Mouse (Mus musculus) stomach, adult 2 months (tissue): ENCODE results near the gene Irx6. TPM values are rescaled to one million over a fixed set of nuclear protein-coding genes. Genes with fewer than 3 reads are reported as not detected.

Experiments
- polyA plus RNA-seq: library from polyadenylated mRNA; depleted of rRNA; stranded (reverse); fragments of >200 nt; gene quantifications from 2 replicates; pipeline ENCODE4 v1.2.3, GENCODE M21; 2012; rRNA removed

Irx6 gene
- polyA plus RNA-seq: 0.03 TPM in 1 of 2 replicates, not detected in the other

DNA sequence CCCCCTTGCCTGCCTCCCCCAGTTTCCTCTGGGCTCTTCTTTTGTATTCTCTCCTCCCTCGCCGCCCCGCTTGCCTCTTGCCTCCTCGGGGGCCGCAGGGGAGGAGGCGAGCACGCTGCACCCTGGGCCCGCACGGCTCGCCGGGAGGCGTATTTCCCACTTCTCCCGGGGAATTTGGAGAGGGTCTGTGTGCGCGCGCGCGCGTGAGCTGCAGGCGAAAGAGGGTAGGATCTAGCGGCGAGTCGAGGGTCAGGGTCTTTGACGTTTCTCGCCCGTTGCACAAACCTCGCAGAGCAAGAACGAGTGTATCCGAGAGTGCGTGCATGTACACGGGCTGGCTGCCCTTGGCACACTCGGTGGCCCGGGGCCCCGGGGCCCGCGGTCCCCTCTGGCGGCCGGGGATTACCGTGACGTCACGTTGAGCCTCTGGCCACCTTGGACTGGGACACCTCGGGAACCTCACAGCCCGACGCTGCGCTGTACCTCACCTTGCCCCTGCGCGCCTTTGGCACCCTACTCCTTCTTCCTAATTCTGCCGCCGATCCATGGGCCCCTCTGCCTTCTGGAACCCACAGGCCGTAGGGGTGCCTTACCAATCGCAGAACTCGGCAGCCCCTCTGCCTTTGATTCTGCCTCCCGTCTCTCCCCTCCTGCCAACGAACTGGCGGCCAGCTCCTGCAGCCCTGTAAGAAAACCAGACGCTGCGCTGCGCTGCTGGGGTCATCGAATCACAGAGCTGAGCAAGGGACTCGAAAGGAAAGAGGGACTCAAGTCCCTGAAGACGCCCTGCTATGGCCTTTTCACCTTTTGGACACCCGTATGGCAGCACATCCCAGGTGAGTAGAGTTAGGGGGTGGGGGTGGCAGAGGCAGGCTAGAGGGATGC is at the start of gene Irx6:
Gene Irx6, plus strand, starts transcription at position 45 of the 885 bp plus-strand sequence.

Other genes starting within 250 kb of the Irx6 start
- 33.6 and 49.7 TPM in 2 replicates for gene Mmp2, start 153.0 kb downstream of the Irx6 start, polyA plus RNA-seq
- 3.6 and 5.5 TPM in 2 replicates for gene Lpcat2, start 181.1 kb downstream of the Irx6 start, polyA plus RNA-seq
- 3.1 and 5.0 TPM in 2 replicates for gene Capns2, start 227.1 kb downstream of the Irx6 start, polyA plus RNA-seq